In genomic region chr1:157178988-157179764, GRCm38 (mm10) we compare ENCODE assay signal across 12 mouse cellular contexts.
DNase-seq lines count a peak whose midpoint lies in the region; ATAC-seq and TF ChIP-seq lines count a peak whose summit lies in the region.
"Had no signal": no experiment of that assay in that cellular context is flagged by ENCODE, and none has a peak within 500 bp of the region (broad histone marks: within the 10 kb centered on the region; RNA-seq: fewer than 3 reads in every experiment).

No protein-coding gene starts in this region.

- no peak for TF ChIP-seq CTCF in kidney, postnatal 0 days (IDR thresholded peaks at IDR 0.05; ENCODE audit: low read depth)

- H3K4me3 ChIP-seq in kidney, postnatal 0 days (replicated peaks; ENCODE audit: low read depth, low read length), result no peak overlapping the region
- H3K4me3 ChIP-seq in embryonic facial prominence, embryonic 13.5 days, result no peak overlapping the region
- 0 out of 2 replicates have a peak overlapping the region, but pooled peaks have one; percentile 6 for H3K4me3 ChIP-seq in hindbrain, embryonic 10.5 days
- H3K4me3 ChIP-seq in midbrain, embryonic 16.5 days (ENCODE audit: low read depth, low read length), result no peak overlapping the region

- no peaks in the 10 kb centered on the region for H3K27me3 ChIP-seq in kidney, postnatal 0 days (ENCODE audit: insufficient read depth, low read length)
- no peaks in the 10 kb centered on the region for H3K27me3 ChIP-seq in embryonic facial prominence, embryonic 13.5 days
- no peaks in the 10 kb centered on the region for H3K27me3 ChIP-seq in hindbrain, embryonic 10.5 days (ENCODE audit: insufficient read depth, poor library complexity, severe bottlenecking)
- no peaks in the 10 kb centered on the region for H3K27me3 ChIP-seq in midbrain, embryonic 16.5 days (ENCODE audit: control insufficient read depth, insufficient read depth, low read depth, low read length)
- H3K27me3 ChIP-seq: CH12.LX had no signal

- H3K36me3 ChIP-seq in kidney, postnatal 0 days (ENCODE audit: insufficient read depth, low read length), result no peaks in the 10 kb centered on the region
- peaks cover 9% of the 10 kb centered on the region; the same call in 1 of the 2 replicates for H3K36me3 ChIP-seq in embryonic facial prominence, embryonic 13.5 days
- peaks cover 22% of the 10 kb centered on the region for H3K36me3 ChIP-seq in hindbrain, embryonic 10.5 days
- peaks cover 4% of the 10 kb centered on the region; the same call in 1 of the 2 replicates for H3K36me3 ChIP-seq in midbrain, embryonic 16.5 days (ENCODE audit: control insufficient read depth, insufficient read depth, low read length)

- H3K4me1 ChIP-seq in kidney, postnatal 0 days (replicated peaks; ENCODE audit: insufficient read depth, low read length), result peaks cover 11% of the 10 kb centered on the region; the same call in 1 of the 2 replicates
- H3K4me1 ChIP-seq in embryonic facial prominence, embryonic 13.5 days, result peaks cover 4% of the 10 kb centered on the region
- H3K4me1 ChIP-seq in hindbrain, embryonic 10.5 days (replicated peaks), result peaks cover 24% of the 10 kb centered on the region
- H3K4me1 ChIP-seq in midbrain, embryonic 16.5 days (ENCODE audit: control insufficient read depth, insufficient read depth, low read length), result peaks cover 15% of the 10 kb centered on the region

- no peaks in the 10 kb centered on the region for H3K9me3 ChIP-seq in kidney, postnatal 0 days (replicated peaks; ENCODE audit: low read length)
- no peaks in the 10 kb centered on the region for H3K9me3 ChIP-seq in embryonic facial prominence, embryonic 13.5 days
- H3K9me3 ChIP-seq in hindbrain, embryonic 10.5 days, result no peaks in the 10 kb centered on the region
- H3K9me3 ChIP-seq in midbrain, embryonic 16.5 days (replicated peaks; ENCODE audit: control insufficient read depth, low read length, poor library complexity, severe bottlenecking), result no peaks in the 10 kb centered on the region

- WGBS in kidney, postnatal 0 days, result 44% methylated on average over 9 of the region's 9 CpGs
- WGBS in embryonic facial prominence, embryonic 13.5 days, result 35% methylated on average over 9 of the region's 9 CpGs
- 33% methylated on average over 9 of the region's 9 CpGs for WGBS in hindbrain, embryonic 10.5 days
- 20% methylated on average over 9 of the region's 9 CpGs for WGBS in midbrain, embryonic 16.5 days

- ATAC-seq in kidney, postnatal 0 days (replicated peaks; ENCODE audit: low FRiP score, low read depth), result no peak
- ATAC-seq in embryonic facial prominence, embryonic 13.5 days (ENCODE audit: insufficient number of reproducible peaks, insufficient read depth, low FRiP score, low TSS enrichment, low read depth), result no peak
- no peak for ATAC-seq in midbrain, embryonic 16.5 days

- peak overlapping the region; percentile 23 for H3K4me2 ChIP-seq in kidney, postnatal 0 days (ENCODE audit: low read length)
- H3K4me2 ChIP-seq in embryonic facial prominence, embryonic 13.5 days, result peak overlapping the region; percentile 16; the same call in 1 of the 2 replicates
- H3K4me2 ChIP-seq in midbrain, embryonic 16.5 days (ENCODE audit: low read length), result peak overlapping the region; percentile 39

- no peak overlapping the region for H3K9ac ChIP-seq in kidney, postnatal 0 days (ENCODE audit: low read depth, low read length)
- H3K9ac ChIP-seq in embryonic facial prominence, embryonic 13.5 days, result no peak overlapping the region
- 0 out of 2 replicates have a peak overlapping the region, but pooled peaks have one; percentile 41 for H3K9ac ChIP-seq in midbrain, embryonic 16.5 days (ENCODE audit: low read depth, low read length)

- no peak overlapping the region for H3K27ac ChIP-seq in kidney, postnatal 0 days
- no peak overlapping the region for H3K27ac ChIP-seq in embryonic facial prominence, embryonic 13.5 days
- peak overlapping the region; percentile 69 for H3K27ac ChIP-seq in hindbrain, embryonic 10.5 days
- no peak overlapping the region for H3K27ac ChIP-seq in midbrain, embryonic 16.5 days (ENCODE audit: low read length)

- peak; percentile 18 for DNase-seq in kidney, postnatal 0 days (ENCODE audit: low spot score)
- DNase-seq in kidney, adult 11 months, result no peak
- no peak for DNase-seq in hindbrain, embryonic 10.5 days (ENCODE audit: low spot score)
- DNase-seq in thymus, postnatal 36 days, result no peak
- DNase-seq in T-cell, adult 2 months (ENCODE audit: low spot score), result no peak
- no peak for DNase-seq in left cerebral cortex, adult 8-10 months (ENCODE audit: low spot score in 2 of 2)
- DNase-seq: kidney, postnatal 25 days; lung, postnatal 10 days; right cerebral cortex, postnatal 4 days had no signal
